Mouse (Mus musculus): ENCODE results near the gene Tmtc4. TPM values are rescaled to one million over a fixed set of nuclear protein-coding genes. Genes with fewer than 3 reads are reported as not detected.

Gene Tmtc4
- polyA plus RNA-seq, 1 experiment from 2014 or later: 21.7 TPM

- ATAC-seq (replicated peaks; ENCODE audit: insufficient number of reproducible peaks, low FRiP score, low TSS enrichment): no peak
- Histone ChIP-seq H3K9me3 (replicated peaks; ENCODE audit: control insufficient read depth, low read length) (no peaks in the 10 kb centered on the region), H3K9ac (ENCODE audit: low read depth, low read length) (no peak overlapping the region), H3K4me2 (no peak overlapping the region), H3K36me3 (ENCODE audit: control insufficient read depth, insufficient read depth, low read length) (no peaks in the 10 kb centered on the region), H3K27ac (ENCODE audit: low read depth, low read length) (no peak overlapping the region), H3K27me3 (ENCODE audit: control insufficient read depth, insufficient read depth, low read length) (no peaks in the 10 kb centered on the region), H3K4me1 (ENCODE audit: control insufficient read depth, insufficient read depth, low read length) (peaks cover 15% of the 10 kb centered on the region; the same call in 1 of the 2 replicates), H3K4me3 (ENCODE audit: low read depth, low read length) (no peak overlapping the region)
- WGBS (ENCODE audit: insufficient replicate concordance): 63% methylated on average over 6 of the region's 6 CpGs
Measured at GRCm38 (mm10) chr14:122869831-122870230, 114.0 kb downstream of the Tmtc4 start.

Other genes starting within 250 kb of the Tmtc4 start
- 11.6 and 15.0 TPM in 2 replicates for gene Ggact, start 70.3 kb downstream of the Tmtc4 start, polyA plus RNA-seq (2014; fragmentation: Nextera tagmentation; extraction: Ambion mirVana)

All from heart, embryonic 11.5 days (tissue).